Mouse (Mus musculus): ENCODE results near the gene Gm17416. TPM values are rescaled to one million over a fixed set of nuclear protein-coding genes. Genes with fewer than 3 reads are reported as not detected.

Gene Gm17416
- polyA plus RNA-seq, 1 experiment from 2014 or later, result not detected

DNA sequence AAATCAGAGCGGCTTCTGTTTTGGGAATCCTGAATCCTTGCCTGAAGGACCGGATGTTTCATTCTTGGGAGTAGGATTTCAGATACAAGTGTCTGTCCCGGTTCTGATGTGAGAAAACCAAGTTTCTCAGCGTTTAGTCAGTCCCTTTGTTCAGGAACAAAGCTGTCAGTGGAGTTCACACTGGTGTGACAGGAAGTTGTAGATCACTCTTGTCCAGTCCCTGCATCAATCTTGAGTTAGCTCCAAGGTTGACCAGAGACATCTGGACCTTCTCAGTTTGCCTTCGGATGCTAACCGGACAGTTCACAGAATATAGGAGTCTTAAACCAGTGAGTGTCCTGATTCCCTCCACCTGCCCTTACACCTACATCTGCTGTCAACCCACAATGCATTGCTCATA is 38.6 kb downstream of the Gm17416 start:
- no peak for ATAC-seq (ENCODE audit: insufficient read depth)
- H3K9ac ChIP-seq, result no peak overlapping the region
- no peaks in the 10 kb centered on the region for H3K9me3 ChIP-seq (replicated peaks)
- WGBS (ENCODE audit: insufficient replicate concordance), result 47% methylated on average over 6 of the region's 6 CpGs
- no peak overlapping the region for H3K4me3 ChIP-seq (replicated peaks)
- no peak overlapping the region for H3K4me2 ChIP-seq
- H3K27ac ChIP-seq (replicated peaks), result no peak overlapping the region
- no peaks in the 10 kb centered on the region for H3K36me3 ChIP-seq (replicated peaks)
- no peaks in the 10 kb centered on the region for H3K27me3 ChIP-seq
- H3K4me1 ChIP-seq (replicated peaks), result no peaks in the 10 kb centered on the region

DNA sequence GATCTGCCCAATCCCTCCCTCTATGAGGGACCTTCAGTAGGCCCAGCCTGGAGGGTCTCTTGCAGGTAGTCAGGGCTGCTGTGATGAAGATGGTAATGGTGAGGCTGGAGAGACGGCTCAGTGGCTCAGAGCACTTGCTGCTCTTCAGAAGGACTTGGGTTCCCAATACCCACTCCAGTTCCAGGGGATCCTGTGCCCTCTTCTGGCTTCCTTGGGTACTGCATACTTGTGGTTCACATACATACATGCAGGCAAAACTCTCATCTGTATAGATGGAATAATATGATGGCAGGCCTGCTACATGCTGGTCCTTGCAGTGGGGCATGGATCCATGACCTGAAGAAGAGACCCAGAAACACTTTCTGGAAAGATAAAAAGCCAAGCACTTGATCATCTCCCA is 39.6 kb downstream of the Gm17416 start:
- H3K9ac ChIP-seq, result no peak overlapping the region
- WGBS (ENCODE audit: insufficient replicate concordance), result 50% methylated on average over 1 of the region's 1 CpGs
- H3K4me3 ChIP-seq (replicated peaks), result no peak overlapping the region
- ATAC-seq (ENCODE audit: insufficient read depth), result no peak
- no peaks in the 10 kb centered on the region for H3K27me3 ChIP-seq
- H3K4me2 ChIP-seq, result no peak overlapping the region
- no peaks in the 10 kb centered on the region for H3K9me3 ChIP-seq (replicated peaks)
- H3K36me3 ChIP-seq (replicated peaks), result no peaks in the 10 kb centered on the region
- no peak overlapping the region for H3K27ac ChIP-seq (replicated peaks)
- no peaks in the 10 kb centered on the region for H3K4me1 ChIP-seq (replicated peaks)

DNA sequence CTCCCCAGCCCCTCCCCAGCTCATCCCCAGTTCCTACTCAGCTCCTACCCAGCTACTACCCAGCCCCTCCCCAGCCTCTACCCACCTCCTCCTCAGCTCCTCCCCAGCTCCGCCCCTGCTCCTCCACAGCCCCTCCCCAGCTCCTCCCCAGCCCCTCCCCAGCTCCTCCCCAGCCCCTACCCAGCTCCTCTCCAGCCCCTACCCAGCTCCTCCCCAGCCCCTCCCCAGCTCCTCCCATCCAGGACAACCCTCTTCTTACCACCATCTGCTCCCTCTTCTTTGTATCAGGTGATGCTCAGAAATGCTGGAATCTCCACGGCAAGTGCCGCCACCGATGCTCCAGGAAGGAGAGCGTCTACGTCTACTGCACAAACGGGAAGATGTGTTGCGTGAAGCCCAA is 43.1 kb downstream of the Gm17416 start:
- H3K36me3 ChIP-seq (replicated peaks), result no peaks in the 10 kb centered on the region
- no peak for ATAC-seq (ENCODE audit: insufficient read depth)
- WGBS (ENCODE audit: insufficient replicate concordance), result 38% methylated on average over 8 of the region's 8 CpGs
- H3K4me2 ChIP-seq, result no peak overlapping the region
- H3K9me3 ChIP-seq (replicated peaks), result no peaks in the 10 kb centered on the region
- H3K27me3 ChIP-seq, result no peaks in the 10 kb centered on the region
- H3K4me3 ChIP-seq (replicated peaks), result no peak overlapping the region
- H3K27ac ChIP-seq (replicated peaks), result no peak overlapping the region
- H3K4me1 ChIP-seq (replicated peaks), result no peaks in the 10 kb centered on the region
- no peak overlapping the region for H3K9ac ChIP-seq

GRCm38 (mm10) chr2:152615563-152615962 is 46.4 kb downstream of the Gm17416 start:
- Histone ChIP-seq H3K36me3 (replicated peaks) (no peaks in the 10 kb centered on the region), H3K4me2 (no peak overlapping the region), H3K4me1 (replicated peaks) (no peaks in the 10 kb centered on the region), H3K27ac (replicated peaks) (no peak overlapping the region), H3K9me3 (replicated peaks) (no peaks in the 10 kb centered on the region), H3K9ac (no peak overlapping the region), H3K27me3 (no peaks in the 10 kb centered on the region), H3K4me3 (replicated peaks) (no peak overlapping the region)
- WGBS (ENCODE audit: insufficient replicate concordance), result 9% methylated on average over 7 of the region's 7 CpGs
- no peak for ATAC-seq (ENCODE audit: insufficient read depth)

GRCm38 (mm10) chr2:152616470-152616869 is 47.3 kb downstream of the Gm17416 start:
- WGBS (ENCODE audit: insufficient replicate concordance), result 19% methylated on average over 6 of the region's 6 CpGs
- ATAC-seq (ENCODE audit: insufficient read depth), result no peak
- Histone ChIP-seq H3K4me2 (no peak overlapping the region), H3K9me3 (replicated peaks) (no peaks in the 10 kb centered on the region), H3K4me3 (replicated peaks) (no peak overlapping the region), H3K9ac (no peak overlapping the region), H3K36me3 (replicated peaks) (no peaks in the 10 kb centered on the region), H3K4me1 (replicated peaks) (no peaks in the 10 kb centered on the region), H3K27ac (replicated peaks) (no peak overlapping the region), H3K27me3 (no peaks in the 10 kb centered on the region)

DNA sequence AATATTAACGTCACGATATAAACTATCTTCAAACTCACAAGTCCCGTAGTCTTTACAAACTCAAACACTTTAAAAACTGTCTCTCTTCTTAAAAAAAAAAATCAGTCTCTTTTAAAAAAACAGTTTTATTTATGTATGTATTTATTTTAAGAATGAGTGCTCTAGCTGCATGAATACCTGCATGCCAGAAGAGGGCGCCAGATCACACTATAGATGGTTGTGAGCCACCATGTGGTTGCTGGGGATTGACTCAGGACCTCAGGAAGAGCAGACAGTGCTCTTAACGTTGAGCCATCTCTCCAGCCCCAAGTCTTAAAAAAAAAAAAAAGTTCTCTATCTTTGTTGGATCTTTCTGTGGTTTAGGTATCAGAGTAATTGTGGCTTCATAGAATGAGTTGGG is 48.2 kb downstream of the Gm17416 start:
- H3K9ac ChIP-seq, result no peak overlapping the region
- no peaks in the 10 kb centered on the region for H3K27me3 ChIP-seq
- no peaks in the 10 kb centered on the region for H3K4me1 ChIP-seq (replicated peaks)
- no peak for ATAC-seq (ENCODE audit: insufficient read depth)
- H3K36me3 ChIP-seq (replicated peaks), result no peaks in the 10 kb centered on the region
- 55% methylated on average over 5 of the region's 5 CpGs for WGBS (ENCODE audit: insufficient replicate concordance)
- H3K4me3 ChIP-seq (replicated peaks), result no peak overlapping the region
- no peak overlapping the region for H3K4me2 ChIP-seq
- no peaks in the 10 kb centered on the region for H3K9me3 ChIP-seq (replicated peaks)
- no peak overlapping the region for H3K27ac ChIP-seq (replicated peaks)

Other genes starting within 250 kb of the Gm17416 start
- gene Rbck1, start 236.7 kb upstream of the Gm17416 start, polyA plus RNA-seq (2015; fragmentation: Nextera tagmentation; extraction: Ambion mirVana), result 41.4 and 46.1 TPM in 2 replicates
- gene Trib3, start 225.3 kb upstream of the Gm17416 start, polyA plus RNA-seq (2015; fragmentation: Nextera tagmentation; extraction: Ambion mirVana), result 3.8 and 4.4 TPM in 2 replicates
- gene Nrsn2, start 192.7 kb upstream of the Gm17416 start, polyA plus RNA-seq (2015; fragmentation: Nextera tagmentation; extraction: Ambion mirVana), result not detected in 2 replicates
- 1.2 and 1.5 TPM in 2 replicates for gene Sox12, start 171.3 kb upstream of the Gm17416 start, polyA plus RNA-seq (2015; fragmentation: Nextera tagmentation; extraction: Ambion mirVana)
- gene Zcchc3, start 154.3 kb upstream of the Gm17416 start, polyA plus RNA-seq (2015; fragmentation: Nextera tagmentation; extraction: Ambion mirVana), result 9.1 and 9.5 TPM in 2 replicates
- 0.13 and 0.20 TPM in 2 replicates for gene 6820408C15Rik, start 153.8 kb upstream of the Gm17416 start, polyA plus RNA-seq (2015; fragmentation: Nextera tagmentation; extraction: Ambion mirVana)
- not detected in 2 replicates for gene Defb23, start 104.7 kb upstream of the Gm17416 start, polyA plus RNA-seq (2015; fragmentation: Nextera tagmentation; extraction: Ambion mirVana)
- gene Defb20, start 92.3 kb upstream of the Gm17416 start, polyA plus RNA-seq (2015; fragmentation: Nextera tagmentation; extraction: Ambion mirVana), result not detected in 2 replicates
- gene Defb22, start 79.2 kb upstream of the Gm17416 start, polyA plus RNA-seq (2015; fragmentation: Nextera tagmentation; extraction: Ambion mirVana), result not detected in 2 replicates
- gene Defb26, start 57.6 kb upstream of the Gm17416 start, polyA plus RNA-seq (2015; fragmentation: Nextera tagmentation; extraction: Ambion mirVana), result not detected in 2 replicates
- gene Defb28, start 51.1 kb upstream of the Gm17416 start, polyA plus RNA-seq (2015; fragmentation: Nextera tagmentation; extraction: Ambion mirVana), result not detected in 2 replicates
- not detected in 2 replicates for gene Defb29, start 29.2 kb upstream of the Gm17416 start, polyA plus RNA-seq (2015; fragmentation: Nextera tagmentation; extraction: Ambion mirVana)
- not detected in 2 replicates for gene Defb21, start 3.4 kb downstream of the Gm17416 start, polyA plus RNA-seq (2015; fragmentation: Nextera tagmentation; extraction: Ambion mirVana)
- 0.26 TPM in 1 of 2 replicates, not detected in the other for gene Defb19, start 11.0 kb downstream of the Gm17416 start, polyA plus RNA-seq (2015; fragmentation: Nextera tagmentation; extraction: Ambion mirVana)
- not detected in 2 replicates for gene Defb45, start 30.1 kb downstream of the Gm17416 start, polyA plus RNA-seq (2015; fragmentation: Nextera tagmentation; extraction: Ambion mirVana)
- not detected in 2 replicates for gene Defb36, start 35.0 kb downstream of the Gm17416 start, polyA plus RNA-seq (2015; fragmentation: Nextera tagmentation; extraction: Ambion mirVana)
- gene Defb25, start 53.7 kb downstream of the Gm17416 start, polyA plus RNA-seq (2015; fragmentation: Nextera tagmentation; extraction: Ambion mirVana), result not detected in 2 replicates
- gene Rem1, start 57.6 kb downstream of the Gm17416 start, polyA plus RNA-seq (2015; fragmentation: Nextera tagmentation; extraction: Ambion mirVana), result 0.58 and 1.1 TPM in 2 replicates
- 45.2 and 49.8 TPM in 2 replicates for gene H13, start 100.1 kb downstream of the Gm17416 start, polyA plus RNA-seq (2015; fragmentation: Nextera tagmentation; extraction: Ambion mirVana)
- gene Mcts2, start 117.7 kb downstream of the Gm17416 start, polyA plus RNA-seq (2015; fragmentation: Nextera tagmentation; extraction: Ambion mirVana), result 12.1 and 12.4 TPM in 2 replicates
- gene Id1, start 166.9 kb downstream of the Gm17416 start, polyA plus RNA-seq (2015; fragmentation: Nextera tagmentation; extraction: Ambion mirVana), result 20.5 and 20.9 TPM in 2 replicates
- 1.0 and 1.1 TPM in 2 replicates for gene Cox4i2, start 184.8 kb downstream of the Gm17416 start, polyA plus RNA-seq (2015; fragmentation: Nextera tagmentation; extraction: Ambion mirVana)